ENCODE assay signal across 11 mouse cellular contexts in genomic region chr4:141488670-141489069, GRCm38 (mm10). TPM values are rescaled to one million over a fixed set of nuclear protein-coding genes. Genes with fewer than 3 reads are reported as not detected.
DNase-seq lines count a peak whose midpoint lies in the region; ATAC-seq and TF ChIP-seq lines count a peak whose summit lies in the region.
"Had no signal": no experiment of that assay in that cellular context is flagged by ENCODE, and none has a peak within 500 bp of the region (broad histone marks: within the 10 kb centered on the region; RNA-seq: fewer than 3 reads in every experiment).

No protein-coding gene starts in this region.

- WGBS in forebrain, postnatal 0 days = 91% methylated on average over 4 of the region's 4 CpGs
- WGBS in forebrain, embryonic 16.5 days = 88% methylated on average over 4 of the region's 4 CpGs
- 82% methylated on average over 4 of the region's 4 CpGs for WGBS in lung, postnatal 0 days
- WGBS in stomach, postnatal 0 days = 91% methylated on average over 4 of the region's 4 CpGs

- no peak overlapping the region for H3K27ac ChIP-seq in forebrain, postnatal 0 days (ENCODE audit: low read depth, low read length)
- H3K27ac ChIP-seq in forebrain, embryonic 16.5 days (ENCODE audit: low read length) = no peak overlapping the region
- no peak overlapping the region for H3K27ac ChIP-seq in lung, postnatal 0 days (ENCODE audit: low read length)
- no peak overlapping the region for H3K27ac ChIP-seq in stomach, postnatal 0 days (replicated peaks)
- H3K27ac ChIP-seq: heart, embryonic 13.5 days; neural tube, embryonic 12.5 days had no signal

- H3K4me2 ChIP-seq in forebrain, postnatal 0 days (ENCODE audit: low read depth) = no peak overlapping the region
- H3K4me2 ChIP-seq in forebrain, embryonic 16.5 days (ENCODE audit: low read length) = no peak overlapping the region
- no peak overlapping the region for H3K4me2 ChIP-seq in lung, postnatal 0 days (replicated peaks; ENCODE audit: low read depth, low read length)
- no peak overlapping the region for H3K4me2 ChIP-seq in stomach, postnatal 0 days (replicated peaks; ENCODE audit: low read depth)
- H3K4me2 ChIP-seq: heart, embryonic 13.5 days; neural tube, embryonic 12.5 days had no signal

- H3K4me1 ChIP-seq in forebrain, postnatal 0 days (ENCODE audit: insufficient read depth) = no peaks in the 10 kb centered on the region
- H3K4me1 ChIP-seq in forebrain, embryonic 16.5 days (replicated peaks; ENCODE audit: control insufficient read depth, insufficient read depth, low read length) = no peaks in the 10 kb centered on the region
- no peaks in the 10 kb centered on the region for H3K4me1 ChIP-seq in lung, postnatal 0 days (ENCODE audit: insufficient read depth, low read depth, low read length)
- no peaks in the 10 kb centered on the region for H3K4me1 ChIP-seq in stomach, postnatal 0 days (replicated peaks; ENCODE audit: control insufficient read depth, insufficient read depth)
- H3K4me1 ChIP-seq: heart, embryonic 13.5 days; neural tube, embryonic 12.5 days had no signal

- ATAC-seq in forebrain, postnatal 0 days = no peak
- no peak for ATAC-seq in forebrain, embryonic 16.5 days
- no peak for ATAC-seq in lung, postnatal 0 days
- no peak for ATAC-seq in stomach, postnatal 0 days (ENCODE audit: low FRiP score, low TSS enrichment)

- H3K36me3 ChIP-seq in forebrain, postnatal 0 days (ENCODE audit: insufficient read depth) = peaks cover 71% of the 10 kb centered on the region
- peaks cover 49% of the 10 kb centered on the region for H3K36me3 ChIP-seq in forebrain, embryonic 16.5 days (ENCODE audit: control insufficient read depth, insufficient read depth)
- H3K36me3 ChIP-seq in lung, postnatal 0 days (ENCODE audit: insufficient read depth, low read length) = peaks cover 45% of the 10 kb centered on the region
- peaks cover 36% of the 10 kb centered on the region for H3K36me3 ChIP-seq in stomach, postnatal 0 days (ENCODE audit: control insufficient read depth, insufficient read depth, low read length)

- H3K27me3 ChIP-seq in forebrain, postnatal 0 days (ENCODE audit: insufficient read depth, low read length) = no peaks in the 10 kb centered on the region
- H3K27me3 ChIP-seq in forebrain, embryonic 16.5 days (replicated peaks; ENCODE audit: control insufficient read depth, insufficient read depth, low read length) = no peaks in the 10 kb centered on the region
- H3K27me3 ChIP-seq in lung, postnatal 0 days (replicated peaks; ENCODE audit: insufficient read depth, low read length) = no peaks in the 10 kb centered on the region
- no peaks in the 10 kb centered on the region for H3K27me3 ChIP-seq in stomach, postnatal 0 days (ENCODE audit: control insufficient read depth, insufficient read depth, low read length)
- H3K27me3 ChIP-seq: heart, embryonic 13.5 days; neural tube, embryonic 12.5 days had no signal

- no peaks in the 10 kb centered on the region for H3K9me3 ChIP-seq in forebrain, postnatal 0 days (ENCODE audit: low read length)
- no peaks in the 10 kb centered on the region for H3K9me3 ChIP-seq in forebrain, embryonic 16.5 days (ENCODE audit: control insufficient read depth, low read length)
- H3K9me3 ChIP-seq in lung, postnatal 0 days (ENCODE audit: low read length) = no peaks in the 10 kb centered on the region
- H3K9me3 ChIP-seq in stomach, postnatal 0 days (ENCODE audit: control insufficient read depth, low read length) = no peaks in the 10 kb centered on the region
- H3K9me3 ChIP-seq: heart, embryonic 13.5 days; neural tube, embryonic 12.5 days had no signal

- H3K9ac ChIP-seq in forebrain, postnatal 0 days = no peak overlapping the region
- no peak overlapping the region for H3K9ac ChIP-seq in forebrain, embryonic 16.5 days (replicated peaks; ENCODE audit: low read depth, low read length)
- no peak overlapping the region for H3K9ac ChIP-seq in lung, postnatal 0 days (replicated peaks; ENCODE audit: low read depth)
- H3K9ac ChIP-seq in stomach, postnatal 0 days (ENCODE audit: low read length) = no peak overlapping the region
- H3K9ac ChIP-seq: heart, embryonic 13.5 days; neural tube, embryonic 12.5 days had no signal

- TF ChIP-seq EP300 in lung, postnatal 0 days (IDR thresholded peaks at IDR 0.05) = no peak
- no peak for TF ChIP-seq EP300 in stomach, postnatal 0 days (optimal IDR thresholded peaks at IDR 0.05)

- no peak overlapping the region for H3K4me3 ChIP-seq in forebrain, postnatal 0 days (ENCODE audit: low read depth, low read length)
- no peak overlapping the region for H3K4me3 ChIP-seq in forebrain, embryonic 16.5 days (replicated peaks; ENCODE audit: low read length)
- no peak overlapping the region for H3K4me3 ChIP-seq in lung, postnatal 0 days (ENCODE audit: low read depth, low read length)
- H3K4me3 ChIP-seq in stomach, postnatal 0 days (ENCODE audit: low read depth, low read length) = no peak overlapping the region
- H3K4me3 ChIP-seq: heart, embryonic 13.5 days; neural tube, embryonic 12.5 days had no signal

- TF ChIP-seq CTCF in forebrain, postnatal 0 days (IDR thresholded peaks at IDR 0.05; ENCODE audit: low read depth) = peak; percentile 66
- peak; percentile 73 for TF ChIP-seq CTCF in lung, postnatal 0 days (IDR thresholded peaks at IDR 0.05)
- peak; percentile 72 for TF ChIP-seq CTCF in stomach, postnatal 0 days (IDR thresholded peaks at IDR 0.05; ENCODE audit: low read depth)

- DNase-seq in forebrain, postnatal 0 days = no peak
- DNase-seq in lung, postnatal 0 days (ENCODE audit: low spot score) = peak; percentile 26
- DNase-seq in lung, postnatal 14 days = no peak
- peak; percentile 13 for DNase-seq in c-Kit-positive CD71-positive TER-119-negative erythroid progenitor cells, embryonic 14.5 days (ENCODE audit: low read depth)
- DNase-seq in stomach, postnatal 0 days (ENCODE audit: low spot score) = no peak
- no peak for DNase-seq in embryo, embryonic 11 days
- DNase-seq in heart, adult 11 months = no peak

RNA-seq across cellular contexts. Expression of gene Zbtb17, which starts 44.2 kb away (rescaled TPM):
- 42.1 and 51.5 TPM in 2 replicates for total RNA-seq in forebrain, postnatal 0 days (2014; rRNA removed)
- polyA plus RNA-seq in forebrain, postnatal 0 days (2015; fragmentation: Nextera tagmentation; extraction: Ambion mirVana) = 32.8 and 34.8 TPM in 2 replicates
- polyA plus RNA-seq in forebrain, embryonic 16.5 days (2015; fragmentation: Nextera tagmentation; extraction: Ambion mirVana) = 62.0 and 64.2 TPM in 2 replicates
- 14.1 and 14.3 TPM in 2 replicates for polyA plus RNA-seq in lung, postnatal 0 days (2015; fragmentation: Nextera tagmentation; extraction: Ambion mirVana)
- polyA plus RNA-seq in stomach, postnatal 0 days (2015; fragmentation: Nextera tagmentation; extraction: Ambion mirVana) = 13.3 and 16.8 TPM in 2 replicates

RNA-seq across cellular contexts. Expression of gene Spen, which starts 49.7 kb away (rescaled TPM):
- total RNA-seq in forebrain, postnatal 0 days (2014; rRNA removed) = 21.7 and 24.7 TPM in 2 replicates
- 6.0 and 10.7 TPM in 2 replicates for polyA plus RNA-seq in forebrain, postnatal 0 days (2015; fragmentation: Nextera tagmentation; extraction: Ambion mirVana)
- 16.0 and 19.1 TPM in 2 replicates for polyA plus RNA-seq in forebrain, embryonic 16.5 days (2015; fragmentation: Nextera tagmentation; extraction: Ambion mirVana)
- 5.7 and 8.8 TPM in 2 replicates for polyA plus RNA-seq in lung, postnatal 0 days (2015; fragmentation: Nextera tagmentation; extraction: Ambion mirVana)
- polyA plus RNA-seq in stomach, postnatal 0 days (2015; fragmentation: Nextera tagmentation; extraction: Ambion mirVana) = 2.9 and 3.2 TPM in 2 replicates

RNA-seq across cellular contexts. Expression of gene Srarp, which starts 52.8 kb away (rescaled TPM):
- 2.4 and 4.6 TPM in 2 replicates for total RNA-seq in forebrain, postnatal 0 days (2014; rRNA removed)
- polyA plus RNA-seq in forebrain, postnatal 0 days (2015; fragmentation: Nextera tagmentation; extraction: Ambion mirVana) = 0.63 and 0.69 TPM in 2 replicates
- polyA plus RNA-seq in forebrain, embryonic 16.5 days (2015; fragmentation: Nextera tagmentation; extraction: Ambion mirVana) = not detected in 2 replicates
- polyA plus RNA-seq in lung, postnatal 0 days (2015; fragmentation: Nextera tagmentation; extraction: Ambion mirVana) = not detected in 2 replicates
- not detected in 2 replicates for polyA plus RNA-seq in stomach, postnatal 0 days (2015; fragmentation: Nextera tagmentation; extraction: Ambion mirVana)
- polyA plus RNA-seq: heart, embryonic 13.5 days; liver, embryonic 16.5 days; neural tube, embryonic 12.5 days had no signal

Comparison
In these comparisons a context has a peak if more than half of its experiments do, and no peak if none do; other contexts are left out.
1. DNase-seq: peak in lung, postnatal 0 days (single experiment) and c-Kit-positive CD71-positive TER-119-negative erythroid progenitor cells, embryonic 14.5 days (single experiment); none in forebrain, postnatal 0 days (single experiment), lung, postnatal 14 days (single experiment), stomach, postnatal 0 days (single experiment), embryo, embryonic 11 days (single experiment) and heart, adult 11 months (single experiment).
2. Peak in every context shown above with its lines, with median percentiles within 50 percentile points of each other: CTCF ChIP-seq.